Mouse (Mus musculus): Measurements from ENCODE around the gene Uhrf1bp1l.
A peak's percentile ranks its signal among the peaks of the same experiment; 100 is the strongest.
"Not testable (repeated sequence)": the region's sequence is repeated elsewhere in the genome, so short reads cannot be mapped to it uniquely, and the experiment has no call there.

Gene Uhrf1bp1l

DNA sequence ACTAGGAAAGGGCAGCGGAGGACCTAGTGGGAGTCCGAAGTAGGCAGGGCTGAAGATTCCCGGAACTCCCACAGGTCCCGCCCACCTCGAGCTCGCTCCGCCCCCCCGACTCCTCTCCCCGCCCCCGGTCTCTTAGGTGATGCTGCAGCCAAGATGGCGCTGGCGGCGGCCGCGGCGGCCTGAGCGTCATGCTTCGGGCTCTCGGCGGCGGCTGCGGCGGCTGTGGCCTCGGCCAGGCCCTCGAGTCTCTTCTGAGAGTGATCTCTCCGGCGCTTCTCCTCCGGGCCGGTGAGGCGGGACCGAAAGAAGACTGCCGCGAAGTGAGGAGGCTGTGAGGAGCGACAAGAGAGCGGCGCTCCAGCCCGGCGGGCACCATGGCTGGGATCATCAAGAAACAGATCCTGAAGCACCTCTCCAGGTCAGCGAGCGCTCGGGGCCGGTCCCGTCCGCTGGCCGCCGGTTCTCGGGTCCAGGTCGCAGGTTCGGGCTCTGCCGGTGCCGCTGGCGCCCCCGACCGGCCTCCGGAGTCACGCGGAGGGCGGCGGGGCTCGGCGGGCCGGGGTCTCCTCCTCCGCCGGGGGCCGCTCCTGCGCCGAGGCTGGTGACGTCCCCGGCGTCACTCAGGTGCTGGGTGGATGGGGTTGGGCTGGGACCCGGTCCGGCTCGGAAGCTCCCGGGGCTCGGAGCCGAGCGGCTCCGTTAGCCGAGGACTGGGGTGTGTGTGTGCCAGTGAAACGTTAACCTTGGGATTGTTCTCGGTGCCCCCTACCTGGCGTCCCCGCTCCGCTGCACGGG, at the start of gene Uhrf1bp1l:
TSS of gene Uhrf1bp1l (plus strand) at position 121 of the 795 bp plus-strand sequence.
- peak; percentile 90 for DNase-seq

DNA sequence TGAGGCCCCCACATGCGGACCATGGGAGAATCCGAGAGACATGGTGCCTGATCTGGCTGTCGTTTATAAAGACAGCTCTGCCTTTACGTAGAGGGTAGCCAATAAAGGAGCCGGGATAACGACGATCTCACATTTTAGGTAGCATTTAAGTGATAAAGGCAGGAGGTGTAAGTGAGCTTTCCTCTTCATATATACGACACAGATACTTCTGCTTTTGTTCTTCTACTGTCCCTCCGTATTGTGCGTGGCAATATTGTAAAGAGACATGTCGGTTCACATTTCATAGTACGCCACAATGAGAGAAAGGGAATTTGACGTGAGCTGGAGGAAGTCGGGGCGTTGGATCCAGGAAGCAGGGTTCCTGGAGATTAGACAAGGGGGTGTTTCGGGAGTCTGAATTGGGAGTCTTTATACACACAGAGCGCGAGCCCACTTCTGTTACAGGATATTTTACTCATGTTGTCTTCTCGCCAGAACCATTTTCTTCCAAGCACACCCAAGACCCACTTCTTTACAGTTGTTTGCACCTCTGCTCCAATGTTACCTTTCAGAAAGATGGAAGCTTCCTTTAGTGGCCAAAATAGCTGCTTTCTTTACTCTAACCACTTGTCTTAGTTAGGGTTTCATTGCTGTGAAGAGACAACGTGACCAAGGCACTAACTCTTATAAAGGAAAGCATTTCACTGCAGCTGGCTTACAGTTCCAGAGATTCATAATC, 49.4 kb upstream of the Uhrf1bp1l start:
- DNase-seq, result no peak

- not testable (repeated sequence) for DNase-seq
Observed at GRCm38 (mm10) chr10:89696270-89696669, 48.5 kb upstream of the Uhrf1bp1l start.

GRCm38 (mm10) chr10:89697956-89698355, 46.8 kb upstream of the Uhrf1bp1l start:
- no peak for DNase-seq

- no peak for DNase-seq
Observed at GRCm38 (mm10) chr10:89703042-89703441, 41.7 kb upstream of the Uhrf1bp1l start.

DNA sequence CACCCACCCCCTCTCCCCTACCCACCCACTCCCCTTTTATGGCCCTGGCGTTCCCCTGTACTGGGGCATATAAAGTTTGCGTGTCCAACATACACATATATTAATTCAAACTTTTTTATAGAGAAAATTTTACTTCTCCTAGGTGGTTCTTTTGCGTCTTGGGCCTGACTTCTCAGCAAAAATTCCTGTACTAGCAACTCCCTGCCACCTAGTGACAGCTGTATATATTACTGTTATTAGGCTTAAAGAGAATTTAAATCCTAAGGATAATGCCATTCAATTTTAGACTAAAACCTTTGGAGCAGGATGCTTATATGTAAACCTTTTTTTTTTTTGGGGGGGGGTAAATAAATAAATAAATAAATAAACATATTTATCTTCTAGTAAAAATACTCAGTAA, 37.4 kb upstream of the Uhrf1bp1l start:
- no peak for DNase-seq

DNA sequence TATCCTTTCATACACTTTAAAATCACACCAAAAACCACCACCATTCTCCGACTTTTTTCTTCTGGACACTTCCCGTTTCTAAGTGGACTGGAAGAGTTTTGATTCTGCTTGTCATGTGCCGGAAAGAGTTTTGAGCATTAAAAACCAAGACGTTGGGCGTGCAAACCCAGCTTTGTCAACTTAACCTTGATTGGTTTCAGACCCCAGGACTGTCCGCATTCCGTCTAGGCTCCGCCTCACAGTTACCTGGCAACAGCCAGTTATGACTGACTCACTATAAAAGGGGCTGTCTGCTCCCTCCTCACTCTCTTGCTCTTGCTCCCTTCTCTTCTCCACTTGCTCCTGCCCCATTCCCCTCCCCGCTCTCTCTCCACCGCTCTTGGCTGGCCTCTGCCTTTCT, 36.1 kb upstream of the Uhrf1bp1l start:
- DNase-seq, result no peak

- peak; percentile 12 for DNase-seq
Observed at GRCm38 (mm10) chr10:89714910-89715309, 29.9 kb upstream of the Uhrf1bp1l start.

GRCm38 (mm10) chr10:89720252-89720651, 24.5 kb upstream of the Uhrf1bp1l start:
- no peak for DNase-seq

- DNase-seq, result no peak
Observed at GRCm38 (mm10) chr10:89720796-89721195, 24.0 kb upstream of the Uhrf1bp1l start.

DNA sequence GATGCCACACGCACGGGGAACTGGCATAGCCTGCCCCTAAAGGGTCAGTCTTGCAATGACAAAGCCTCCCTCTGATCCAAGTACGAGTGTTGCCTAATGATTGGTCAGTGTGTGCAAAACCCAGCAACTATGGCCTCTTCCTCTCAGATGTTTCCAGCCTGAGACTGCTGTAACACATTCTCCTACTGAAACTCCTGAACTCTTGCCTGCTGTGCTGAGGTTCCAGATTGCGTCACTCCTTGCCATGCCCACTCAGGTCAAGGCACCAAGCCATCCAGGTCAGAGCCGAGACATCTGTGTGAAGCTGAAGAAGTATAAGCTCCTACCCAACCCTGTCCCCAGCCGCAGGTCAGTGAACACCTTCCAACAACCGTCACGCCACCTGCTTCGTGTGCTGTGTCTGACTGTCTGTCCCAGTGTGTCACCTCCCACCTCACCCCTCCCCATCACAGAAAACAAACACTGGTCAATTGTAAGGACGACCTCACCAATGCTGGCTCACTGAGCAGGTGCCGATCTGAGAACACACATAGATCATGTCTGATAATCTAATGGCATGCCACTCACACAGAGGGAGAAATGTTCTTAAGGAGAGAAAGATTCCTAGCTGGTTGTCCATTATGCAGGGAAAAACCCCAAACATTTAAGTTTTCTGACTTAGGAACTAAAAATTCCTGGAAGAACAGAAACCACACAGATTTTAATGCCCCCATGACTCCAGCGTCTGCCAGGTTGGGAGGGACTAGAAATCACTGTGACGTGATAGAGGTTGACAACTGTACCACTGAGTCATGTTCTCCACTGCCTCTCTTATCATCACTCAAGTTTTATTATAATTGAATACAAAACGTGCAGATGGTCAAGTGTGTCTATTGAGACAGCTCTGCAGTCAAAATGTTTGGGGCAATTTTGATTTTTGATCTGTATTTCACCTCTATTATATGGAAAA, 22.3 kb upstream of the Uhrf1bp1l start:
- no peak for DNase-seq

- DNase-seq, result no peak
Observed at GRCm38 (mm10) chr10:89730386-89730785, 14.4 kb upstream of the Uhrf1bp1l start.

DNA sequence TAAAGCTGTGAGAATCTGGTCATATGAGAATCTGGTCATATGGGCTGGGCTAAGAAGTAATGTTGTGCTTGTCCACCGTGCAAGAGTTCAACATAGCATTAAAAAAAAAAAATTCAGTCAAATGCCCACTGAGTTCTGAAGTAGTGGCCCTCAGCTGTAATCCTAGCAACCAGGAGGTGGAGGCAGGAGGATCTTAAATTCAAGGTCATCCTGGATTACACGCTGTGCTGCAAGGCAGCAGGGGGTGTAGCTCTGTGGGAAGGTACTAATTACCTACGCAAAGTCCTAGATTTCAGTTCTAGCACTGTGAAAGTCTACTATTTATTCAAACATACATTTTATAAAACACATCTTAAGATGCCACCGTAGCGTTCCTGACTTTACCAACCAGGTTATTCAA, 13.4 kb upstream of the Uhrf1bp1l start:
- no peak for DNase-seq

GRCm38 (mm10) chr10:89732001-89732794, 12.6 kb upstream of the Uhrf1bp1l start, which contains the start of gene Actr6:
Gene Actr6, minus strand, starts transcription at chr10:89732295.
- peak; percentile 95 for DNase-seq

DNA sequence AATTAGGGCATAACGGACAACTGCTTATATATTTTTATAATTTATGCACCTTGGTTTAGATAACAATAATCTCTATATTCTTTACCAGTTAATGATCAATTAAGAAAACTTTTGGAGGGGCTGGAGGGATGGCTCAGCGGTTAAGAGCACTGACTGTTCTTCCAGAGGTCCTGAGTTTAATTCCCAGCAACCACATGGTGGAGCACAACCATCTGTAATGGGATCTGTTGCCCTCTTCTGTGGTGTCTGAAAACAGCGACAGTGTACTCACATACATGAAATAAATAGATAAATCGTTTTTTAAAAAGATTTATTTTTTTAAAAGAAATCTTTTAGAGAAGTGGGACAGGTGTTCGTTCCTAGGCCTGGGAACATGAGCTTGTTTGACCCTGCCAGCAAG, 7.7 kb upstream of the Uhrf1bp1l start:
- no peak for DNase-seq

- DNase-seq, result no peak
Observed at GRCm38 (mm10) chr10:89737887-89738286, 6.9 kb upstream of the Uhrf1bp1l start.

DNA sequence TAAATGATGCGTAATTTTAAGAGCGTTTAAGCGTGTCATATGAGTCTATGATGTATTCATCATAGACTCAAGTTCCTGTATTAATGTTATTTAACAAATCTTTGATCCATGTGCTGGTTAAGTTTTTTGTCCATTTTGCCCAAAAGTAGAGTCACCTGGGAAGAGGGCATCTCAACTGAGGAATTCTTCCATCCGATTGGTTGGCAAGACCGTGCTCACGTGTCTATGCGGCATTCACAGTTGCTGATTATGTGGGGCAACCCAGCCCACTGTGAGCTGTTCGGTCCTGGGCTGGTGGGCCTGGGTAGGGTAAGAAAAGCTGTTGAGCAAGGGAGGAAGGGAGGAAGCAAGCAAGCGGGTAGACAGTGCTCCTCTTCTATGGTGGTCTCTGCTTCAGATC, 6.4 kb upstream of the Uhrf1bp1l start:
- DNase-seq, result no peak

GRCm38 (mm10) chr10:89739703-89740102, 5.1 kb upstream of the Uhrf1bp1l start:
- DNase-seq, result no peak

- DNase-seq, result no peak
Observed at GRCm38 (mm10) chr10:89740995-89741394, 3.8 kb upstream of the Uhrf1bp1l start.

DNA sequence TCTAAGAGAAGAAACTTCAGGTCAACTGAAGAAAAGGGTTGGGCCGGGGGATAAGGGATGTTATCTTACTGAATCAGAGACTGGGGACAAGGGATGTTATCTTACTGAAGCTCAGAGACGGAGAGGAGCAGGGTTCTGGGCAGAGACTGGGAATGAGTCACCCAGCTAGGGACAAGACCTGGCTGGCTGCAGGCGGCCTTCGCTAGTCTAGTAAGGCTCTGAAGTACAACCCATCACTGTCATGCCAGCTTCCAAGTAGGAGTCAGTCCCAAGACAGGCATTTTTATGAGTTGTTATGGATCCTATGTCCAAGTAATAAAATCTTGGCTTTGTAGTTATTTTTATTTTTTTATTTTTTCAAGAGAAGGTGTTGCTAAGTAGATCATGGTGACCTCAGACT, 1.5 kb upstream of the Uhrf1bp1l start:
- DNase-seq, result no peak

DNA sequence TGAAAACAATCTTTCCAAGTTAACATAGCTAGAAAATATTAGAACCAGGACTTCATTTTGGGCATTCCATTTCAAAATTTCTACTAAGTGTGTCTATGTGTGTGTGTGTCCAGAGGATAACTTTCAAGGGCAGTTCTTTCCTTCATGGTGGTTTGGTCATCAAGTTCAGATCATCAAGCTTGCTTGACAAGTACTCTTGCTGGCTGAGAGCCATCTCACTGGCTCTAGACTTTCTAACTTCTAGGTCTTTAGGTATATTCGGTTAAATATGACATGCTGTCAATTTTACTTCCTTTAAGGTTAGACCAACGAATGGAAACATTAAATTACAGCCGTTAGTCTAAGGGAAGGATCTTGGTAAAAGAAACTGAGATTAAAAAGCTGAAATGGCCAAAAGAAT, 450 bp upstream of the Uhrf1bp1l start:
- no peak for DNase-seq

GRCm38 (mm10) chr10:89745666-89746020, 852 bp downstream of the Uhrf1bp1l start:
- DNase-seq, result no peak

Data from right cerebral cortex, adult 18-20 months (tissue).